Mouse (Mus musculus) midbrain, postnatal 0 days (tissue): ENCODE measurements at regions not wholly inside any gene's neighbourhood (a gene's known extent, or its start where the extent isn't known, plus 50 kb on each side); places are given as distances from the start of the nearest gene placed in this dataset.
"Not testable (repeated sequence)": the region's sequence is repeated elsewhere in the genome, so short reads cannot be mapped to it uniquely, and the experiment has no call there.

Source experiments
- ATAC-seq: fragments of 200-750 bp; cut with Nextera tagmentation; 2 replicates; pipeline ENCODE4 v1.8.0; 2017; ENCODE audit warnings: moderate number of reproducible peaks, mild to moderate bottlenecking, moderate TSS enrichment, moderate library complexity; ENCODE audit not compliant: low FRiP score
- DNase-seq: peaks from one replicate; pipeline ENCODE4 v3.0.0-alpha.2; 2015; ENCODE audit warnings: low spot score
- H3K27ac ChIP-seq: fragments of 300-500 bp; sonication (generic); 2 replicates; pipeline ENCODE4 v1.5.1; 2014; ENCODE audit warnings: low read depth, mild to moderate bottlenecking, low read length, mixed read lengths
- H3K27me3 ChIP-seq: fragments of 300-500 bp; sonication (generic); 2 replicates; pipeline ENCODE4 v1.6.1; 2014; ENCODE audit warnings: low read length, control low read depth, mixed read lengths; ENCODE audit not compliant: insufficient read depth
- H3K36me3 ChIP-seq: fragments of 300-500 bp; sonication (generic); 2 replicates; pipeline ENCODE4 v1.6.1; 2014; ENCODE audit warnings: low read length, control low read depth, mixed read lengths; ENCODE audit not compliant: insufficient read depth
- H3K4me1 ChIP-seq: fragments of 300-500 bp; sonication (generic); 2 replicates; pipeline ENCODE4 v1.6.1; 2014; ENCODE audit warnings: mild to moderate bottlenecking, control low read depth, antibody characterized with exemption, low read length, mixed read lengths; ENCODE audit not compliant: insufficient read depth
- H3K4me2 ChIP-seq: fragments of 300-500 bp; sonication (generic); 2 replicates; pipeline ENCODE4 v1.6.1; 2014; ENCODE audit warnings: low read depth, mild to moderate bottlenecking, low read length, mixed read lengths; ENCODE audit not compliant: poor library complexity, severe bottlenecking
- H3K4me3 ChIP-seq: fragments of 300-500 bp; sonication (generic); 2 replicates; pipeline ENCODE4 v1.5.1; 2014; ENCODE audit warnings: low read depth, mild to moderate bottlenecking, low read length, moderate library complexity
- H3K9ac ChIP-seq: fragments of 300-500 bp; sonication (generic); replicated peaks from 2 replicates; pipeline ENCODE4 v1.6.1; 2014; ENCODE audit warnings: mild to moderate bottlenecking, low read length, moderate library complexity, mixed read lengths; ENCODE audit not compliant: poor library complexity, severe bottlenecking
- H3K9me3 ChIP-seq: fragments of 300-500 bp; sonication (generic); 2 replicates; pipeline ENCODE4 v1.6.1; 2016; ENCODE audit warnings: low read length, control low read depth
- CTCF ChIP-seq: IDR thresholded peaks from 2 replicates; pipeline ENCODE4 v1.5.1; 2016; ENCODE audit warnings: antibody characterized with exemption, mild to moderate bottlenecking
- WGBS: fragments of 180-500 bp; shearing (Covaris S2); extraction: QIAGEN DNeasy Blood & Tissue Kit; methylation state at CpG from one replicate; pipeline ENCODE4 v1.1.7; 2014; 5-methylcytosine and 5-hydroxymethylcytosine counted together

DNA sequence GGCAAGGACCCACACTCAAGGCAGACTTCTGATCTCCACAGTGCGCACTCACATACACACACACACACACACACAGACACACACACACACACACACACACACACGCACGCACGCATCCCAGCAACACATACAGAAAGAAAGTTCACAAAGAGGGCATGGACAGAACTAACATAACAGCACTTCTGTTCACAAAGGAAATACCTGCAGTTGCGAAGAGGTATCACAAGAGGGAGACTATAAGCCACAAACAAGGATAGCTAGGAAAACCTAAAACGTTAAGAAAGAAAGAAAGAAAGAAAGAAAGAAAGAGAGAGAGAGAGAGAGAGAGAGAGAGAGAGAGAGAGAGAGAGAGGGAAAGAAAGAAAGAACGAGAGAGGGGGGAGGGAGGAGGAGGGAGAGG lies 336.9 kb downstream of the Rapgef2 start:
- H3K4me1 ChIP-seq: not testable (repeated sequence)

GRCm38 (mm10) chr3:78948700-78949099 lies 337.6 kb downstream of the Rapgef2 start:
- Histone ChIP-seq H3K9me3 (no peaks in the 10 kb centered on the region), H3K4me3 (no peak overlapping the region), H3K4me2 (no peak overlapping the region), H3K27ac (no peak overlapping the region), H3K9ac (no peak overlapping the region), H3K4me1 (no peaks in the 10 kb centered on the region), H3K27me3 (no peaks in the 10 kb centered on the region), H3K36me3 (no peaks in the 10 kb centered on the region)
- no peak for TF ChIP-seq CTCF
- ATAC-seq (no peak), DNase-seq (no peak)
- 90% methylated on average over 9 of the region's 9 CpGs for WGBS

More for the DNA sequence above, 336.9 kb downstream of the Rapgef2 start:
- not testable (repeated sequence) for H3K4me2 ChIP-seq, H3K27ac ChIP-seq, H3K27me3 ChIP-seq, H3K4me3 ChIP-seq, H3K9me3 ChIP-seq, H3K9ac ChIP-seq, ATAC-seq, H3K36me3 ChIP-seq, DNase-seq
- WGBS: 69% methylated on average over 5 of the region's 7 CpGs
- peak; percentile 59 for TF ChIP-seq CTCF

DNA sequence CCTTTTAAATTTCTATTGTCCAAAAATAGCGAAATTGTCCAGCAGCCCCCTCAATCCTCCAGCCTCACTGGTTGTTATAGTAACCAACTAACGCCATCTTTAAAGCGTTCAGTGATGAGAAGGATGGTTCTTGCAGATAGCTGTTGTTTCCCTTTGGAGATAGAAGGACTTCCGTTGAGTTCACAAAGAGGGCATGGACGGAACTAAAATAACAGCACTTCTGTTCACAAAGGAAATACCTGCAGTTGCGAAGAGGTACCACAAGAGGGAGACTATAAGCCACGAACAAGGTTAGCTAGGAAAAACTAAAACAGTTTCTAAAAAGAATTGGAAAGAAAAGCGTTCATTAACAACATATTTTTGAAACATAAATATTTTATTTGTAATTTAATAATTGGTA lies 338.1 kb downstream of the Rapgef2 start:
- H3K4me1 ChIP-seq: no peaks in the 10 kb centered on the region
- no peak overlapping the region for H3K4me2 ChIP-seq
- H3K9ac ChIP-seq: no peak overlapping the region
- no peaks in the 10 kb centered on the region for H3K9me3 ChIP-seq
- 29% methylated on average over 8 of the region's 8 CpGs for WGBS
- no peaks in the 10 kb centered on the region for H3K27me3 ChIP-seq
- TF ChIP-seq CTCF: peak; percentile 88
- H3K4me3 ChIP-seq: no peak overlapping the region
- H3K27ac ChIP-seq: no peak overlapping the region
- ATAC-seq: no peak
- peak; percentile 74 for DNase-seq
- H3K36me3 ChIP-seq: no peaks in the 10 kb centered on the region

GRCm38 (mm10) chr3:78947183-78947582 lies 339.1 kb downstream of the Rapgef2 start:
- H3K4me1 ChIP-seq: no peaks in the 10 kb centered on the region
- no peak overlapping the region for H3K9ac ChIP-seq
- H3K36me3 ChIP-seq: no peaks in the 10 kb centered on the region
- H3K9me3 ChIP-seq: no peaks in the 10 kb centered on the region
- no peak overlapping the region for H3K27ac ChIP-seq
- no peaks in the 10 kb centered on the region for H3K27me3 ChIP-seq
- 90% methylated on average over 9 of the region's 9 CpGs for WGBS
- H3K4me2 ChIP-seq: no peak overlapping the region
- TF ChIP-seq CTCF: no peak
- DNase-seq: no peak
- no peak overlapping the region for H3K4me3 ChIP-seq
- ATAC-seq: no peak

DNA sequence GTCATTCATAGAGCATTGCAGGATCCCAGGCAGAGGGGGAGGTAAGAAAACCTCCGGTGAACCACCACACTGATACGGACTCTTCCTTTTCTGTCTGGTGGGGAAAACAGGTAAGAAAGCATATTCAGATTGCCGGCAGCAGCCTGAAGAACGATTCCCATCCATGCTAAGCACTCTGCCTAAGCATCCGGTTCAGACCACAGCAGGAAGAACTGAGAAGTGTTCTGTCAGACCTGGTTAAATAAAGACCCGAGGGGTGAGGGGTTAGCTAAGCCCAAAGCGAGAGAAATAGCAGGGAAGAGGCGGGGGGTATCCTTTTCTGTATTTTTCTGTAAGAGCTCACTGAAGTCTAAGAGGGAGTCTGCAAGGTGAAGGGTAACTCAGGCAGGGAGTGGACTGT lies 342.1 kb downstream of the Rapgef2 start:
- H3K27me3 ChIP-seq: no peaks in the 10 kb centered on the region
- no peaks in the 10 kb centered on the region for H3K36me3 ChIP-seq
- no peaks in the 10 kb centered on the region for H3K4me1 ChIP-seq
- 72% methylated on average over 8 of the region's 8 CpGs for WGBS
- H3K27ac ChIP-seq: no peak overlapping the region
- TF ChIP-seq CTCF: no peak
- no peaks in the 10 kb centered on the region for H3K9me3 ChIP-seq
- H3K4me3 ChIP-seq: no peak overlapping the region
- no peak overlapping the region for H3K9ac ChIP-seq
- H3K4me2 ChIP-seq: no peak overlapping the region
- ATAC-seq: no peak
- no peak for DNase-seq

GRCm38 (mm10) chr3:78932975-78933374 lies 353.3 kb downstream of the Rapgef2 start:
- Histone ChIP-seq H3K4me3 (no peak overlapping the region), H3K27me3 (no peaks in the 10 kb centered on the region), H3K4me1 (no peaks in the 10 kb centered on the region), H3K36me3 (no peaks in the 10 kb centered on the region), H3K9me3 (no peaks in the 10 kb centered on the region), H3K27ac (no peak overlapping the region), H3K4me2 (no peak overlapping the region), H3K9ac (no peak overlapping the region)
- WGBS: 81% methylated on average over 3 of the region's 3 CpGs
- ATAC-seq (no peak), DNase-seq (no peak)
- peak; percentile 32; the same call in 1 of the 2 replicates for TF ChIP-seq CTCF
